ENCODE assay signal across 13 mouse cellular contexts in the genomic region with DNA sequence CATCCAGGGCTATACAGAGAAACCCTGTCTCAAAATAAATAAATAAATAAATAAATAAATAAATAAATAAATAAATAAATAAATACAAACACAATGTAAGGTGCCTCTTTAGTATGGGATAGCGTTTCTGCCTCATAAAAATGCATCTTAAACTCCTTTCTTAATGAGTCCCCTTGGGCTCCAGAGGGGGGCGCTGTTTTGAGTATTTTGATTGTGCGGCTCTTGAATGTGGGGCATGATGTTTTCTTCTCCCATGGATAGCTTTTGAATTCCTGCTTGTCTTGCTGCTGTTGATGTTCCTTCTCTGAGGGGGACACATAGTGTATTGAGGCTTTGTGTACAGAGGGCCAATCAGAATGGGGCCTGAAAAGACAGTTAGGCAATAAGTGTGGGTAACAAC. TPM values are rescaled to one million over a fixed set of nuclear protein-coding genes. Genes with fewer than 3 reads are reported as not detected.
DNase-seq lines count a peak whose midpoint lies in the region; ATAC-seq and TF ChIP-seq lines count a peak whose summit lies in the region.
"Had no signal": no experiment of that assay in that cellular context is flagged by ENCODE, and none has a peak within 500 bp of the region (broad histone marks: within the 10 kb centered on the region; RNA-seq: fewer than 3 reads in every experiment).

No protein-coding gene starts in this region.

- 89% methylated on average over 3 of the region's 3 CpGs for WGBS in kidney, postnatal 0 days

- H3K4me2 ChIP-seq in kidney, postnatal 0 days (ENCODE audit: low read length), result no peak overlapping the region
- H3K4me2 ChIP-seq: embryonic facial prominence, embryonic 15.5 days; lung, embryonic 15.5 days had no signal

- no peak for DNase-seq in kidney, postnatal 0 days (ENCODE audit: low spot score)
- DNase-seq in kidney, postnatal 36 days, result no peak
- DNase-seq in A20 (ENCODE audit: low read depth, low spot score), result peak; percentile 33
- DNase-seq in CD4-positive helper T cell, adult 2 months (ENCODE audit: low read depth, low spot score), result peak; percentile 7
- DNase-seq in cerebellum, postnatal 25 days, result no peak
- DNase-seq in cerebellum, adult 11 months, result no peak

- H3K4me3 ChIP-seq in kidney, postnatal 0 days (replicated peaks; ENCODE audit: low read depth, low read length), result no peak overlapping the region
- H3K4me3 ChIP-seq: embryonic facial prominence, embryonic 15.5 days; lung, embryonic 15.5 days had no signal

- no peak overlapping the region for H3K9ac ChIP-seq in kidney, postnatal 0 days (ENCODE audit: low read depth, low read length)
- H3K9ac ChIP-seq: embryonic facial prominence, embryonic 15.5 days; lung, embryonic 15.5 days had no signal

- no peaks in the 10 kb centered on the region for H3K36me3 ChIP-seq in kidney, postnatal 0 days (ENCODE audit: insufficient read depth, low read length)
- H3K36me3 ChIP-seq: embryonic facial prominence, embryonic 15.5 days; lung, embryonic 15.5 days had no signal

- H3K27ac ChIP-seq in kidney, postnatal 0 days, result no peak overlapping the region
- H3K27ac ChIP-seq: embryonic facial prominence, embryonic 15.5 days; lung, embryonic 15.5 days had no signal

- peak; percentile 55 for TF ChIP-seq CTCF in kidney, postnatal 0 days (IDR thresholded peaks at IDR 0.05; ENCODE audit: low read depth)

- no peak for ATAC-seq in kidney, postnatal 0 days (replicated peaks; ENCODE audit: low FRiP score, low read depth)
- 0 out of 2 replicates have a peak, but pooled peaks have one; percentile 24 for ATAC-seq in common myeloid progenitor, adult 5-6 weeks (replicated peaks; ENCODE audit: low read depth, poor library complexity, severe bottlenecking)
- ATAC-seq: inflammation-experienced regulatory T-cells, adult 6 months had no signal

- H3K27me3 ChIP-seq in kidney, postnatal 0 days (ENCODE audit: insufficient read depth, low read length), result no peaks in the 10 kb centered on the region
- H3K27me3 ChIP-seq: embryonic facial prominence, embryonic 15.5 days; lung, embryonic 15.5 days had no signal

- H3K9me3 ChIP-seq in kidney, postnatal 0 days (replicated peaks; ENCODE audit: low read length), result no peaks in the 10 kb centered on the region
- H3K9me3 ChIP-seq: embryonic facial prominence, embryonic 15.5 days; lung, embryonic 15.5 days had no signal

- H3K4me1 ChIP-seq in kidney, postnatal 0 days (replicated peaks; ENCODE audit: insufficient read depth, low read length), result no peaks in the 10 kb centered on the region
- H3K4me1 ChIP-seq: lung, embryonic 15.5 days had no signal

RNA-seq across cellular contexts. Expression of a gene that starts 14.5 kb away (rescaled TPM):
- 17.7 and 18.3 TPM in 2 replicates for polyA plus RNA-seq in kidney, postnatal 0 days (2015; fragmentation: Nextera tagmentation; extraction: Ambion mirVana)
- 0.39 and 1.6 TPM in 2 replicates for total RNA-seq in common myeloid progenitor, adult 5-6 weeks (2017)
- total RNA-seq: monocyte, adult 5-6 weeks had no signal

RNA-seq across cellular contexts. Expression of a gene that starts 21.5 kb away (rescaled TPM):
- 246 and 258 TPM in 2 replicates for polyA plus RNA-seq in kidney, postnatal 0 days (2015; fragmentation: Nextera tagmentation; extraction: Ambion mirVana)
- 73.7 and 87.7 TPM in 2 replicates for total RNA-seq in common myeloid progenitor, adult 5-6 weeks (2017)

RNA-seq across cellular contexts. Expression of a gene that starts 26.5 kb away (rescaled TPM):
- 8.5 and 8.8 TPM in 2 replicates for polyA plus RNA-seq in kidney, postnatal 0 days (2015; fragmentation: Nextera tagmentation; extraction: Ambion mirVana)
- not detected in 2 replicates for total RNA-seq in common myeloid progenitor, adult 5-6 weeks (2017)
- total RNA-seq: monocyte, adult 5-6 weeks had no signal
- polyA plus RNA-seq: inflammation-experienced regulatory T-cells, adult 6 months had no signal

RNA-seq across cellular contexts. Expression of a gene that starts 40.1 kb away (rescaled TPM):
- 0.13 TPM in 1 of 2 replicates, not detected in the other for polyA plus RNA-seq in kidney, postnatal 0 days (2015; fragmentation: Nextera tagmentation; extraction: Ambion mirVana)
- not detected in 2 replicates for total RNA-seq in common myeloid progenitor, adult 5-6 weeks (2017)
- total RNA-seq: left cerebral cortex, postnatal 10 days; monocyte, adult 5-6 weeks had no signal
- polyA plus RNA-seq: embryonic facial prominence, embryonic 15.5 days; heart, embryonic 14.5 days; inflammation-experienced regulatory T-cells, adult 6 months; lung, embryonic 15.5 days had no signal

RNA-seq across cellular contexts. Expression of a gene that starts 52.0 kb away (rescaled TPM):
- 0.14 and 0.17 TPM in 2 replicates for polyA plus RNA-seq in kidney, postnatal 0 days (2015; fragmentation: Nextera tagmentation; extraction: Ambion mirVana)
- total RNA-seq in common myeloid progenitor, adult 5-6 weeks (2017), result not detected in 2 replicates
- total RNA-seq: left cerebral cortex, postnatal 10 days; monocyte, adult 5-6 weeks had no signal
- polyA plus RNA-seq: embryonic facial prominence, embryonic 15.5 days; heart, embryonic 14.5 days; inflammation-experienced regulatory T-cells, adult 6 months had no signal

Comparison
In these comparisons a context has a peak if more than half of its experiments do, and no peak if none do; other contexts are left out.
1. DNase-seq: peak in A20 (single experiment) and CD4-positive helper T cell, adult 2 months (single experiment); none in kidney, postnatal 0 days (single experiment), kidney, postnatal 36 days (0 of 2), cerebellum, postnatal 25 days (0 of 2) and cerebellum, adult 11 months (single experiment).